Mouse (Mus musculus): ENCODE data around the gene Prkar2b.

Gene Prkar2b

DNA sequence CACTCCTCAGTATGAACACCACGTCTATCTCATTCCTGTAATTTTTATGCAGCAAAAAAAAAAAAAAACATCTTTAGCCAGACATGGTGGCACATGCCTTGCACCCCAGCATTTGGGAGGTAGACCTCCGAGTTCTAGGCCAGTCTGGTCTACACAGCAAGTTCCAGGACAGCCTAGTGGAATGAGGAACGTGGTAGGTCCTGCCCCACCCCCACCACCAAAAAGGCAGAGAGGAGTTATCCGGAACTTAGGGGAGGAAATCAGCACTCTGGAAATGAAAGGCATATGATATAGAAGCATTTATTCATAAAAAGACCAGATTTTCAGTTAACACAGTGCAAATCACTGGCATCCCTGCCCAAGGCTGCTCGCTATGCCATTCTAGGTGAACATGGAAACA, 52.4 kb downstream of the Prkar2b start:
- DNase-seq, result no peak

DNA sequence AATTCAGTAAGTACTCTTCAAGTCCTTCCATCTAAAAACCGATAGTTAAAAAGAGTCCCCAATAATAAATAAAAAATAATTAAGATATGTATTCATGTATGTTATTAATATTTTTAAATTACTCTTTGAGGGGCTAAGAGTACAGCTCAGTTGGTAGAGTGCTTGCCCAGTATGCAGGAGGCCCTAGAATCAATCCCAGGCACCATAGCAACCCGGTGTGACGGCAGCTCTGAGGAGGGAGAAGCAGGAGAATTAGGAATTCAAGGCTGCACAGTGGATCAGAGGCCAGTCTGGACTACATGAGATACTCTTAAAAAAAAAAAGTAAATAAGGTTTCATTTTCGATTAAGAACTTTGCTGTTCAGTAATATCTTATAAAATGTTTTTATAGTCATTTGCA, 53.5 kb downstream of the Prkar2b start:
- DNase-seq, result no peak

DNA sequence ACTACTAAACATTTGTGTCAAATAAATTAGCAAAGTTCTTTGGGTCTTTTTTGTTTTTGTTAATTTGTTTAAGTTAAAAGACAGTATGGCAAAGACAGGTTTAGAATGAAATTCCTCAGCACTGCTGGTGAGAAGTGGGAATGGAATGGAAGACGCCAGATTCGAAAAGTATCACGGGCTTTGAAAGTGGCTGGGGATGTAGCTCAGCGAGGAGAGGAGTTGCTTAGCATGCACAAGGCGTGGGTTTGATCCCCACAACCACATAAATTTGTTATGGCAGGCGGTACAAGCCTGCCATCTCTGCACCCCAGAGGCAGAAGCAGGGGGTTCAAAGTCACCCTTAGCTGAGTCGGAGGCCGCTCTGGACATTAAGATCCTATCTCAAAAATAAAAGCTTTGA, 54.1 kb downstream of the Prkar2b start:
- DNase-seq, result no peak

DNA sequence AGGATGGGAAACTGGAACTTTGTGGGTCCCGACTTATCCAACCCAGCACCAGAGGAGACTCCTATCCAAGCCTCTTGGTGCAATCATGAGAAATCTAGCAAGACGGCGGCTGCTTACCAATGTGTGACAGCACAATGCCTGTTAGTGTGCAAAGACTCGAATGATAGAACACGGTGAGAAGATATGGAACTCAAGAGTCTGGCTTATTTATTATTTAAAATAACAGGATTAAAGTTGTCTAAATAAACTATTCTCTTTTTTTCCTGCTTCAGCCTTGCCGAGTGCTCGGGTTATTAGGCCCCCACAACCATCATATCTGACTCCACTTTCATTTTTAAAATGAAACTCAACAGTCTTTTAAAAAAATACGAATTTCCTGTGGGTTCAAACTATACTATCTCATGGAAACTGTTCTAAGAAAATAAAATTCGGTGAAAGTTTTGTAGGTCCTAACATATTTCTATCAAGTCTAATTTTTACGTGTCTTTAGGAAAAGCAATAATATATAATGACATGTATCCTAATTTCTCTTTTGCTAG, 54.6 kb downstream of the Prkar2b start:
- no peak for DNase-seq

DNA sequence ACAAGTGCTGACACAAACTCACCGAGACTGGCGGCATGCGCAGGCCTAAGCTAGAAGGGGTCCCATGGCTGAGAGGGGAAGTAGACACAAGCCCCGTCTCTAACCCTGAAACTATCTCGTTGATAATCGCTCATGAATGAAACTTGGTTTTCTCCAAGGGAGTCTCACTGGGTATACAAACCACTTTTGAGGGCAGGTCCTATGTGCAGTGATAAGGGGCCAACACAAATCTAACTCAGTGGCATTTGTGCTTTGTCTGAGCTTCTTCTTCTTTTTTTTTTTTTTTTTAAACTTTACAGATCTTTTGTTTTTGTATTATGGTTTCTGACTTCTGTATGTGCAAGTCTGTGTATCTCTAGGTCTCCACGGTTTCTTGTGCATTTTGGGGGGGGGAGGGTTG, 60.6 kb downstream of the Prkar2b start:
- DNase-seq, result no peak

DNA sequence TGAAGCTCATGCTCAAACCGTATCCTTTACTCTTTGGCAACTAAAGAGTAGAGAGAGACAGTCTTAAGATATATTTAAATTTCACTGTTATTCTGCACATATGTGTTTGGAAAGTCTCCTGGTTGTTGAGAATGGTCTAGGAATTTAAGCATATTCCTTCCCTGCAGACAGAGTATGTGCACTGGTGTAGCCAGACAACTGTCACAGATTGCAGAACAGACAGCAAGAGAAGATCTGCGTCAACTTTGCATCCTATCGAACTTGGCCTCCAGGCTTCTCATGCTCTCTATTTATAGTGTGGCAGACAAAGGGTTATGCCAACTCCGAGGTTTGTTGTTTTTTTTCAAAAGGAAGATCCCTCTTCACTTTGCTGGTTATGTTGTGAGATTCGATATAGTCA, 62.4 kb downstream of the Prkar2b start:
- no peak for DNase-seq

DNA sequence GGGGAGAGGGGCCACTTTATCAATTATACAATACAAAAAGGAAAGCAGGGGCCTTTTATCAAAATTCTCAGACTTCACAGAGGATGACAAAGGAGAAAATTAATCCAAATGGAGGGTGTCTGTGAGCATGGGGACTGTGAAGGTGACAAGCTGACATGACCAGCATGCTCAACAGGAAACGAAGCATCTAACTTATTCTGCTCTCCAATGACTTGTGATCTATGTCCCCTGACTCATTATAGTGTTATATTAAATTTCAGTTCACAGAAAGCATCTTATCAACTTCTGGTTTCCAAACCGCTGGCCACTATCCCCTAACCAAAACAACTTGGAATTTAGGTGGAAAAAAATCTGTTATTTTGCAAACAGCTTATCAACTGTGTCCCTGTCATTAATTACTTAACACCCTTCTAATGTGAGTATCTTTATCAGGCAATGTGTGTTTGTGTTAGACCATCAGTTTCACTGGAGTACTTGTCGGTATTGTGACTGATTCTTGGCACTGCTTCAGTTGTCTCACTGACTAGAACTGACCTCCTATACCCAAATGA, 63.7 kb downstream of the Prkar2b start:
- no peak for DNase-seq

DNA sequence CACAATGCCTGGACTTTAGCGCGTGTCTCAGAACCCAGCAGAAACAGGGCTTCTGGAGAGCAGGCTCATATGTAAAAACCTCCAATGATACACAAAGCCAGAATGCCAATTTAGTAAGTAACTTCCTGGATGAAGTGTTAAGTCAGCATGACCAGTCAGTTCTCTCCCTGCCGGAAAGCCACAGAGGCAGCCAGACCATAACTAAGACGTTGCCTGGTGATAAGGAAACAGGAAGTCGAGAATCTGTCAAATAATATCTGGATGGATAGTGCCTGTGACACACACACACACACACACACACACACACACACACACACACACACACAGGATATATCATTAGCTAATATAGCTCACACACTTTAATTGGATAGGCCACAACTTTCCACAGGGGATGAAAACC, 64.2 kb downstream of the Prkar2b start:
- DNase-seq, result no peak

DNA sequence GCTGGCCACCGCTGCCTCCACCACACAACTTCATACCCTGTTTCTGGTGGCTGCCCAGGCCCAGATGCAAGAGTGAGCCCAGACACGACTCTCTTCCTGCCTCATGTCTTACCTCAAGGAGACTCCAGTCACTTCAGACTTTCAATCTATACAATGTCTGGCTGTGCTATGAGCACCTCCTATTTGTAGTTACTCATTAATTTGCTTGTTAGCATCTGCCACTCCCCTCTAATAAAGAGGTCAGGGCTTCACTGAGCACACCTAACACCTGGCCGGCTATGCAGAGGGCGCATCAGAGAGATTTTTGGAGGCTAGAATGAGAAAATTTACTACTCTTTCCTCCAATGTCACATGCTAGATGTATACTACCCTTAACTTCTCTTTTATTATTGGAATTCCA, 70.5 kb downstream of the Prkar2b start:
- no peak for DNase-seq

DNA sequence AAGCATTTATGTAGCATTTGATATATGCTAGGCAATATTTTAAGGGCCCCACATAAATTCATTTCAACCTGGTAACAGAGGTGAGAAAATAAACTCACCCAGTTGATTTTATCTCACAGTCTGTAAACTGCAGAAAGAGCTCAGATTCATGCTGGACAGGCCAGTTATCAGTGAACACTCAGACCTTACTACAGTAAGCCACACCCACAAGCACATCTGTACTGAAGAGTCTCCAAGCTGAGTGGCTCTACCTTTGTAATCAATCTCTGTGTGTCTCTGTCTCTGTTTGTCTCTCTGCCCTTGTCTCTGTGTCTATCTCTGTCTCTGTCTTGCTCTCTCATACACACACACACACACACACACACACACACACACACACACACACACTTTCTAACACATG, 71.4 kb downstream of the Prkar2b start:
- no peak for DNase-seq

DNA sequence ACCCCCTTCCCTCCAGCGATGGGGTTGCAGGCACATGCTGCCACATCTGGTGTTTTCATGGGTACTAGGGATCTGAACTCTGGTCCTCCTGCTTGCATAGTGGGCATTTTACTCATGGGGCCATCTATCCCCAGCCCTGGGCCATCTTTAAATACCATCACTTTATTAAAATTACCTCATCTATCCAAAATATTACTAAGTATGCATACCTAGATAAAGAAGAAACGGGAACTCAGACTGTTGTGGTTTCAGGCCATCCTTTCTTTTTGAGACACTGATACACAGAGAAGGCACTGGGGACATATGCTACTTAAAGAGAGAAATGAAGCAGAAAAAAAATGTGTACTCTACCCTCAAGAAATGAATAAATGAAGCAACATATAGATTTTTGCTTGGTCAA, 74.6 kb downstream of the Prkar2b start:
- no peak for DNase-seq

DNA sequence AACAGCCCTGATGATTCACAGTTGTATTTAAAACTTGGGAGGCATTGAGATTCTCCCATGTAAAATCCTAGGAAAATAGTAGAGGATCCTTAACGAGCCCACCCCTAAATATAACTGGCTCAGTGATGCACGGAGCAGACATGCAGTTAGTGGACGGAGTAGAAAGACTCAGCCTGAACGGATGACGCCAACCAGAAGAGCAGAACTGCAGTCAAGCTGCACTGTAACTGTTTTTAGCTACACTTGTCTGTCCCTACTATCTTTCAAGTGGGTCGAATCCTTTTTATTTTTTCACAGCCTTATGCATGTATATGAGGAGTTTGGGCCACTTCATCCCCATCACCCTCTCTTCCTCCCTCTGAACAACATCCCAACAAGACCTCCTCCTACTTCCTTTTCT, 75.4 kb downstream of the Prkar2b start:
- DNase-seq, result no peak

DNA sequence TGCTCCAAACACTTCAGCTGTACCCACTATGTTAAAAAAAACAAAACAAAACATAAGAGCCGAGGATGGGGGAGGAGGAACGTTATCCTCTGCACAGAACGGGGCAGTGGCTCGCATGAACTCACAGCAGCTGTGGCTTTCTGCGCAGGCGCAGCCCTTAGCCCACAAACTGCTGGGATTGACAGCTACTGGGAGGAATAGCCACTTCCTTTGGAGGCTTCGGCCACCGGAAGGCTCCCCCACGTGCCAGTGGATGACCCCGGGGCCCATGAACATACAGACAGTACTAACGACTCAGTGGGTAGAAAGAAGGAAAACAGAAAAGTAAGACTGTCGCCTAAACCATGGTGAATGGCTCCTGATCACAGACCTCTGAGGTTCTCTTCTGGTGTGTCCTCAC, 76.4 kb downstream of the Prkar2b start:
- DNase-seq, result no peak

DNA sequence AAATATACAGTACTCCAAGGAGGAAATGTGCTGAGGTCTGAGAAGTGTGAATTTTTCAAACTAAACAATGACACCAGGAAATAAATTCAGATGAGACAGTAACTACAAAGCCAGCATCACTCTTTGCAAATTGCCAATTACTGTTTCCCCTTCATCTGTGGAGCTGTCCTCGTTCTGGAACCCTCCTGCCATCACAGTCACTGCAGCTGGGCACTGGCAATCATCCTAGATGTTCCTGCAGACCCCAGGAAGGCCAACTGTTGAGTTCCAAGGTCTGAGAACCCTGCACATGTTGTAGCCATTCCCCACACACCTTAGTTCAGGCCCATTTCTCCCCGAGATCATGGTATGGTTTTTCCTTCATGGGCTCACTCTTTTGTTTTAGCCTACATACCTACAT, 76.9 kb downstream of the Prkar2b start:
- DNase-seq, result no peak

DNA sequence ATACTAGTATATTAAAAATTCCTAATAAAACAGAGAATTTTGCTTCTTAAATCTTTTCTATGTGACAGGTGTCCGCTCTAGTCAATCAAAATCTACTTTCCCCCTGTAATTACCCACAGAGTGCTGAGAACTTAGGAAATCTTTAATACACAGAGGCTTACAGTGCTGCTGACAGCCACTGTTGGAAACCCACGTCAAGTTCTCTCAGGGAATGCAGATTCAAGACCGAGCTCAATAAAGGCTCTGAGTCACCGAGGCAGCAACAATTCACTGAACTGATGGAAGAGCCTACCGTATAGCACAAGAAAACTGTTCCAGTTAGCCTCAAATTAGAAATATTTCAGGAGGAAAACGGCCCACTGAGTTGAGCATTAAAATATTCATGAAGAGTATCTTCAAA, 77.3 kb downstream of the Prkar2b start:
- no peak for DNase-seq

DNA sequence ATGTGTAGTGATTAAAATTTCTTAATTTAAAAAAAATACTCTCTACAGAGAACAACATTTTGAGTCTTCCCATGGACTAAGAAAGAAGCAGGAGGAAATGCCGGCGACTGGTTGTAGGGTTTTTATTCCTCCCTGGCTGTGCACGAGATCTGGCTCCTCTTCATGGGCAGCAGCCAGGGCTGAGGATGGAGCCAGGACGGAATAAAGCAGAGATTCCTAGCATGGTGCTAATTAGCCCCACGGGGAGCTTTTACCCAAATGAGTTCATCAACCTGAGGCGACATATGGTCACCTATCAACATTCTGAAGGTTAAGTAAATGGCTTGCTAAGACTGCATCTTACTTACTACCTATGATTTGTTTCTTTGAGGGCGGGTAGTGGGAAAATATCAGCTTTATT, 77.9 kb downstream of the Prkar2b start:
- DNase-seq, result no peak

DNA sequence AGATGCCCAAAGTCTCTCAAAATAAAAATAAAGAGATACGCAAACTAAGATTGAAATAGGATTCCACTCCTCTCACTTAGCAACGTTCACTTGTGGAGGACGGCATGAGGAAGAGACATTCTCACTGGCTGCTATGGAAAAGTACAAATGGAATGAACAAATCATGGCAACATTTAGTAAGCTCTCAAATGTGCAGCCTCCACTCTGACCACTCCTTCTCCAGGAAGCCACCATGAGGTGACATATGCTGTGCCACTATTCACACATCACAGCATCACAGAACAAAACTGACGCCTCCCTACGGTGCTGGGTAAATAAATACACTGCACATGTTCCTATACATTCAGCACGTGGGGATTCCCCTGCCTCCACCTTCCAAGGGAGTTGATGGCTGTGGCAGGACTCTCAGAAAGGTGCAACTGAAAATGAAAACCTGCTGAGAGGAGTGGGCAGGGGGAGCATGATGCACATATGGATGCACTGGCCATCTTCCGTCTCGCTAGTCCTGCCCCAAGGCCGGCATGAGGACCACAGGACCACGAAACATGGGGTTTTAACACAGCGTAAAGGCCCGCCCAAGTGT, 83.4 kb downstream of the Prkar2b start:
- no peak for DNase-seq

DNA sequence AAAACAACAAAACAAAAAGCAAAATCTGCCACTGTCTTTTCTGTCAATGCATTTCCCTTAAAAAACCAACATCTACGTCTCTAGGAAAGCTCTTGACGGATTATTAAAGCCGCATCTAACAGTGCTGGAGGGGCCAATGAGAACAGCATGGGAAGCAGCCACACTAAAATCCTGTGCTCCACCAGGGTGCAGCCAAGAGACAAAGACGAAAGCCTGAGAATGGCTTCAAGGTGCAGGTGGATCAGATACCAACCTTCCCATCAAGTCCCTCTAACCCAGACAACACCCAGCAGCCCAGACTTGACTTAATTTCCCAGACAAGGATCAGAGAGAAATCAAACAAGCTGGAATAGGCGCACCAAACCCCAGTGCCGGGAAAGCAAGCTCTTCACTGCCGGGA, 84.6 kb downstream of the Prkar2b start:
- peak in 1 of 2 experiments; percentile 45 for DNase-seq

DNA sequence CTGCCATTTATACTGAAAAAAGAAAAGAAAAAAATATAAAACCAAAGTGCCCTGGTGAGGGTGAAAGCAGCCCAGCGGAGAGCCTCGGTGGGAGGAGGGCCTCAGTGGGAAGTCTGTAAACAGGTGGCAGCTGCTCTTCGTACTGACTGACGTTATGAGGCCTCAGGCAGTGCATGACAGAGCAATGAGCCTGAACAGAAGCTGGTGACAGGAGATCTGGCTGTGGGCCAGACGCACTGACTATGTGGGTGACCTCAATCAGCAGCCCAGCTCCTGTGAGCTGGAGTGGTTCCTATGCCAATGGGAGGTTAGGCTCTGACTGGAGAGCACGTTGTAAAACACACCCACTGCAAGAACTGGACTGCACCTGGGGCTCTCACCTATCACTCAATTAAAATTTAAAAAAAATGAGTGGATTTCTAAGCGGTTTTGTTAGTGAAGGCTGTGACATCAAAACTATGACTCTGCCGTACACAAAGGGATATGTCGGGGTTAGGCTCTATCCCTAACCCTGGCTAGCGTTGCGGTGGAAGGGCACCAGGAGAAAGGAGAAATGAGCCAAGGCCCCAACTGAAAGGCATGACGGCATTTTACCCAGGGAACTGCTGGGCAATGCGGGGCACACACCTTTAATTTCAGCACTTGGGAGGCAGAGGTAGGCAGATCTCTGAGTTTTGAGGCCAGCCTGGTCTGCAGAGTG, 87.5 kb downstream of the Prkar2b start:
- DNase-seq, result peak; percentile 61 to 79

DNA sequence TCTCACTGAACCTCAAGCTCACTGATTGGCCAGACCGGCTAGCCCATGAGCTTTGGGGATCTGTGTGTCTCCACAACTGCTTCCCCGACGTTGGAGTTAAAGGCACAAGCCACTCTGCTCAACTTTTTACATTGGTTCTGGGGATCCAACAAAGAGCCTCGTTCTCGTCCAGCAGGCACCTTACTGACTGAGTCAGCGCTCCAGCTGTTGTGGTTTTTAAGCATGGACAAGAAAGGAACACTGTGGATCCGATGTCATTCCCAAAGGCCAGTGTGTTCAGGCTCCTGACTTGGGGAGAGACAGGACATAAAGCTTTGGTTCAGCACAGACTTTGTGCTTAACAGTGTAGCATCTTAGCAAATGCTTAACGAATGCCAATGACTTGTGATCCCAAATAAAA, 89.5 kb downstream of the Prkar2b start:
- DNase-seq, result no peak

DNA sequence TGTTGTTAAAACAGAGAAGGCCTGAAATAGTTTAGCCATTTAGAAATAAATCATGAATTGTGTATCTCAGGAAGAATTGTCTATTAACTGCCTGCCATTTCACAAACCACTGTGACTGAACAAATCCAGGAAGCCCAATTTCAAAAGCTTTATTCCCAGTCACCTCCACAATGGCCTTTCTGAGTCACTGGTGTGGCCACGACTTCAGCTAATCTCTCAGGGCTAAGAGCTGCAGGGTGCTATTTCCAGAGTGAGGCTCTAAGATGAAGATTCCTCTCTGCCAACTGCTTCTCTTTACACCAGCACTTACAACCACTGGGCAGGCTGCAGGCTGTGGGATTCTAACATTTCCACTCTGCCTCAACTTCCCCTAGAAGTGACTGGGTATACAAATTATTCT, 92.0 kb downstream of the Prkar2b start:
- DNase-seq, result no peak

DNA sequence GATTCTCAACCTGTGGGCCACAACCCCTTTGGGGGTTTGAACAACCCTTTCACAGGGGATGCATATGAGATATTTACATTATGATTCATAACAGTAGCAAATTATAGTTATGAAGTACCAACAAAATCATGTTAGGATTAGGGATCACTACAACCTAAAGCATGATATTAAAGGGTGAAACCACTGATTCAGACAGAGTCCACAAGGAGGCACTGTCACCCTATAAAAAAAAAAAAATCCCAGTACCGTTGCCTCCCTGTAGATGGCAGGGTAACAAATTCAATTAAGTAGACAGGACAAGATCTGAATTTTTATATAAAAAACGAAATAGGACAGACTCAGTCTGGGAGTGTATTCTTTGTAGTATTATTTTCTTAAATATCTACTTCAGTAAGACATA, 93.6 kb downstream of the Prkar2b start:
- DNase-seq, result no peak

DNA sequence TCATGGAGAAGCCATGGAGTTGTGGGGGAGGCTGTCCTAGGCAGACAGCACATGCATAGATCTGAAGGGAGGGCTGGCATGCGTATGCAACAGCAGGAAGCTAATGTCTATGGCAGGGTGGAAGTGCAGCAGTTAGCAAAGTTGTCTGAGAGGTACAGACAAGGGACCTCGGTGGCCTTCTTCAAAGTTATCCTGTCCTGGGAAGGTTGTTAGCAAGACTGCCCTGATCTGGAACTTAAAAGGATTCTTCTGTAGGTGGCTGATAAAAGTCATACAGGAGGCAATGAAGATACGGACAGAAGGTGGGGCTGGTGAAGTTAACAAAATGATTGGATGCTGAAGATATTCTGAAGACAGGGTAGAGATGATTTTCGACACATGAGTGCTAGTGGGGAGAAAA, 94.7 kb downstream of the Prkar2b start:
- DNase-seq, result no peak

DNA sequence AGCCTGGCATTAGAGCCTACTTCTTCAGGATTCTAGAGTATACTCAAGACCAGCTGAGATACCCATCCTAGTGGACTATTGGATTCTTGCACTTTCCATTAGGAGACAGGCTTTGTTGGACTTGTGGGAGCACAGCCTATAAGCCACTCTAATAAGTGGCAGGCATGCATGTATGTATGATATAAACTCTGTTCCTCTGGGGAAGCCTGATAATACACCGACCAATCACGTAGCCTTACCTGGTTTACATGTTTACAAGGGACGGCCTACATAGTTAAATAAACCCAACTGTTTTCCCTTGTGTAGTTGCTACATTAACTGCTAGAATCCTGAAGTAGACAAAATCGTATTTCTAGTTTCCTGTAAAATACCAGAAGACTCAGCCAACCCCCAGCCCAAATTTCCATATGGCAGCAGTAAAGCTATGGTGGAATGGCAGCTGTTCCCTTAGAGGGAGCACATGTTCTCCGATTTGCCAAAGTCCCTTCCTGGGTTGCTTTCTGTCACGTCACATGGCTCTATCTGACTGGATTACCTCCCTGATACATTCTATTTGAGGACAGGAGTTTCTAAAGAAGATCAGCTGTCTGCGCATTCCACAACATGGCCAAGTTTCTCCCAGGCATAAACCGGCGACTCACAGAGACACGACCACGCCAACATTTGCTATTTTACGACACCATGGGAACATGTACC, 95.4 kb downstream of the Prkar2b start:
- no peak for DNase-seq
